Mouse (Mus musculus) effector memory CD4-positive, alpha-beta T cell, adult 5 months (primary cell): ENCODE measurements around the gene Surf2. TPM values are rescaled to one million over a fixed set of nuclear protein-coding genes. Genes with fewer than 3 reads are reported as not detected.

Experiments used
- polyA plus RNA-seq: library from polyadenylated mRNA; unstranded; fragments of 100-300 nt; shearing (Covaris generic); gene quantifications from one replicate; pipeline ENCODE4 v1.2.1, GENCODE M21; 2017

Surf2 gene
- polyA plus RNA-seq, result 65.3 TPM

DNA sequence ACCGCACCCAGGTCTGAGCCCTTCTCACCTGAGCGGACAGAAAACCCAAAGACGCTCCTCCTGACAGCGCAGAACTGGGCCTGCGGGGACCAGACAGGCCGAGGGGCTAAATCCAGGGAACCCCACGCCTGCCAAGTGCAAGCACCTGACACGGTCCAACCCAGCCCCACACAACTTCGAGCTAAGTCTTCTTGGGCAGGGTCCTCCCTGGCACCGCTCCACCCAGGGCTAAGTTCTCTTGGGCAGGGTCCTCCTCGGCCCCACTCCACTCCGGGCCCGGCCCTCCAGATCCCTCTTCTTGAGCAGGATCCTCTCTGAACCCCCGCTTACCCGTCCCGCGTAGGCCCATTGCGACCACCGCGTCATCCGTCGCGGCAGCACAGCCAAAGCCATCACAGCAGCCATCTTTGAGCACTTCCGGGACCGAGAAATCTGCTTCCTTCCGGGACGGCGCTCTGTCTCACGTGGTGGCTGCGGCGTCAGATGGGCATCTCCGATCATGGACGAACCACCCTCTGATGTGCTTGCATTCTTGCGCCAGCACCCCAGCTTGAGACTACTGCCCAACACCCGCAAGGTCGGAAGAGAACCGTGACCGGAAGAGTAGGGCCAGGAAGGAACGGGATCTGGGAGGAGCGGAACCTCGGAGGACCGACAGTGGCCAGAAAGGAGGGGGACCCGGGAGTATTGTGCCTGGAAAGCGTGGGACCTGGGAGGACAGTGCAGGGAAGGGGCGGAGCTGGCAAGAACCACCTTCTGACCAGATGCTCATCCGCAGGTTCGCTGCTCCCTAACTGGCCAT, at the start of gene Surf2, which contains the start of gene Surf1:
Gene Surf2, plus strand, starts transcription at position 441 of the 802 bp plus-strand sequence.
Gene Surf1, minus strand, starts transcription at position 604 of the 802 bp plus-strand sequence.

DNA sequence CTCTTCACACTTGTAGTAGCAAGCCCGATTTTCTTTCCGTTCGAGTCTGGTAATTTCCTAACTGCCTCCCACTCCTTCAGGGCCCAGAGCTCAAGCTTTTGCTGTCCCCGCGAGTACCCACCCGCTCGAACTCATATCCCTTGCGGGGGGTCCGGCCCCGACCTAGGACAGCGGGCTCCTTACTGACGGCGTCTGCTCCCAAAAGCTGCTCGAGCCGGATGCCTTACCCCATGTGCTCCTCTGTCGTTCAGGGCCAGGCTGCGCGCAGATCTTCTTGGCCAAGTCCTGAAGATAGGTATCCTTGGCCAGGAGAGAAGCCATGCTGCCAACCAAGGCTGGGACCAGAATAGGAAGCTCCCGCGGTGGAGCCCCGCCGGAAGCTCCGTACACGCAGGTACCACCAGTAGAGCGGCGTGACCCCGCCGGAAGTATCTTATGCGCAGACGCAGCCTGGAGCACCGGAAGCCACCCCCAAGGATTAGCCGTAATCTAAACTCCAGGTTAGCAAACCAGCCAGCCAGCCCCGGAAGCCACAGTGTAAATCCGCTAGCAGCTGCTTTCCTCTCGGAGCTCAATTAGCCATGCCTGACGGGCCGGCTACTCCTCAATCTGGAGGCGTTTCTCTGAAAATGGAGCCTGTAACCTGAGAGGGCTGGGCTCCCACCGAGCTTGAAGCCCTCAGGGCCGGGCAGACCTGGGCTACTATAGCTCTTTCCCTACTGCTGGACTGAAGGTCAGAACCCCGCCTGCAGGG, 13.5 kb upstream of the Surf2 start, which contains the start of gene Surf6:
Gene Surf6, minus strand, starts transcription at position 413 of the 754 bp plus-strand sequence.

DNA sequence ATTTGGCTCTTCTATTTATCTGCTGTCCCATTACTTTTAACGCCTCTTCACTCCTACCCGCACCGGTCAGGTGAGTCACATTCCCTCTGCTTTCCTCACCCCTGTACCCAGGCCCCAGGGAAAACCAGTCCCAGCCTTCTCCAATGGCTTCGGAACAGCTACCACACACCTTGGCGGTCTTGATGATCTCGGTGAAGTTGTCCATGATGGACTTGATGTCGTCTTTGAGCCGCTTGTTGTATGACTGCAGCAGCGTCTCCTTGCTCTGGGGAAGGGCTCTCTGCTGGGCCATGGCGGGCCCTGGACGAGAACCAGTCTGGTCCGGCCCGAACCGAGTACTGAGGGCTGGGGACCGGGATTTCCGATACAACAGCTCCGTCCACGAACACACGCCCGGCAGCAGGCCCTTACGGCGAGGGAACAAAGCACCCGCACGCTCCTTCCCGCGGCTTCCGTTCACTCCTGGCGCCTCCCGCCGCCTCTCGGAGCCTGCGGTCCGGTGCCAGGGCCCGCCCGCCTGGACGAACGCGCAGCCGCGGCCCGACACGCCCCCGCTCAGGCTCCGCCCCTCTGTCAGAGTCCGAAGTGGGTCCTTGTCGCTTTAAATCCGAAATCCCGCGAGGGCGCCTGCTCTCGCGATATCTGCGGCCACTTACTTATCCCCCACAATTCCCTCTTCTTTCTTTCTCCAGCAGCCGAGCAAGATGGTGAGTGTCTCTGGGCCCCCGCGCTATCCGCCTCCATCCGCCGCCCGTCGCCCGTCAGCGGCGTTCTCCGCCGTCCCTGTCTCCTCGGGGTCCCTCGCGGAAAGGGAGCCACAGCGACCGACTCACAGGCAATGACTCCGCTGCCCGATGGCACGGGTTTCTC, 5.8 kb upstream of the Surf2 start, which contains the start of the genes Med22 and Rpl7a:
Gene Med22, minus strand, starts transcription at position 554 of the 870 bp plus-strand sequence.
Gene Rpl7a, plus strand, starts transcription at position 641 of the 870 bp plus-strand sequence.

DNA sequence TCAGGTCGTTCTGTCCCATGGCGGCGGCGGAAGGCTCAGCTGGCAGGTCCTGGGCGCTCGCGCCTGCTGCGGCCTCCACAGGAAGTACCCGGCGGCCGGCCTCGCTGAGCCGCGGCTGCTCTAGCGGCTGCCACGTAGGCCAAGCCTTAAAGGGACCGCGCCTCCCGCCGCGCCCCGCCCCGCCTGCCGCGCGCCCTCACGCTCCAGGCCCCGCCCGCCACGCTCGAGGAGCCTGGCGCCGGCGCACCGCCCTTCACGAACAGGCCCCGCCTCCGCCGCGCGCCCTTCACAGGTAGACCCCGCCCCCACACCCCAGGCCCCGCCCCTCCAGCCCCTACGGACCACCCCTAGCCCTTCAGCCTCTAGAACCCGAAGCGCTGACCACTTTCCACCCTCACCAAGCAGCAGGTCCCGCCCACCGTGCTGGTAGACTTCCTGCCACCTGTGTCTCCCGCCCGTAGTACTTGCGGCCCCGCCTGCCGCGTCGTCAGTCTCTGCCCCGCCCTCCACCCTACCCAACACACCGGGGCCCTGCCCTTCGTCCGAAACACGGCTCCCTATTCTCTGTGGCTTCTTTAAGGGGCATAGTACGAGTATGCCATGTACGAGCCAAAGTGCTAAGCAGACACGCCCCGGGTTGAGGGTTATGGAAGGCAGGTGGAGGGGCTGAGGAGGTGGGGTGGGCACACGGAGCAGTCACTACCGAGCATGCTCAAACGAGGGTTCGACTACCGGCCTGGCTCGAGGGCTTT, 17.3 kb downstream of the Surf2 start, which contains the start of the genes Surf4 and Stkld1:
Gene Surf4, minus strand, starts transcription at position 625 of the 752 bp plus-strand sequence.
Gene Stkld1, plus strand, starts transcription at position 744 of the 752 bp plus-strand sequence.

DNA sequence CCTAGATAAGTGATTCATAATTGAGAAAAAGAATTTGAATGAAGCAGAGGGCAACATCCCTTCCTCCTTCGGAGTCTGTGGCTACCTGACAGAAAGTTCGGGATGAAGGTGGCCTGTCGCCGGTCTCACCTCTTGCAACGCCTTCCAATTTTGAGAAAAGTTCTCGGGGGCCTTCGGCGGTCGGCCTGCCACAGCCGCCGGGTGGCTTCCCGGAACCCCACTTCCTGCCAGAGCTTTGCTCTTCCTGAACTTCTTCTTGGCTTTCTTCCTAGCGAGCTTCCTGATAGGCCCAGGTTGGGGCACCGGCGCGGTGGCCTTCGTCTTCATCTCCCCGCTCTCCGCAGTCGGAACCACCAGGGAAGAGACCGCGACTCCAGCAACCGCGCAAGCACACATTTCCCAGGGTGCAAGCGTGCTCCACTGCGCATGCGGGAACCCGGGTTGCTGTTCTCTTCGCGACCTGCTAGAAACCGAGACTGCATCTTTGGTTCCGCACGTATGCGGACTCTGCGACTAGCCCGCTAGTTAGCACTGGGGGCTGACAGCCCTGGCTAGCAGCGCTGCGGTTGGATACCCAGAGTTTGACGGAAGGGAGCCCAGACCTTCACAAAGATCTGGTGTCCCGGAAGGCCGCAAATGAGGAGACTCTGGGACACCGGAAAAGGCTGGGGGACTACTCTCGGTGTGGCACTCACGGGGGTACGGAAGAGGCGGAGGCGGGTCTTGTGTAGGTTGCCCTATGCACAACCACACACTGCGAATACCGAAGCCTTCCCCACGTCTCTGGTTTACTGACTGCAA, 48.0 kb downstream of the Surf2 start, which contains the start of gene Rexo4:
Gene Rexo4, minus strand, starts transcription at position 464 of the 801 bp plus-strand sequence.

Other genes with a start within 250 kb of the Surf2 start
- 8.8 TPM for gene Lcn4, start 245.1 kb upstream of the Surf2 start, polyA plus RNA-seq
- gene Abo, start 51.4 kb upstream of the Surf2 start, polyA plus RNA-seq, result not detected
- 27.7 TPM for gene Surf6, start 13.5 kb upstream of the Surf2 start, polyA plus RNA-seq
- 18.0 TPM for gene Med22, start 5.7 kb upstream of the Surf2 start, polyA plus RNA-seq
- gene Rpl7a, start 5.6 kb upstream of the Surf2 start, polyA plus RNA-seq, result 306 TPM
- 73.2 TPM for gene Surf1, start 163 bp downstream of the Surf2 start, polyA plus RNA-seq
- gene Surf4, start 17.6 kb downstream of the Surf2 start, polyA plus RNA-seq, result 135 TPM
- gene Stkld1, start 17.7 kb downstream of the Surf2 start, polyA plus RNA-seq, result 0.32 TPM
- gene Rexo4, start 48.0 kb downstream of the Surf2 start, polyA plus RNA-seq, result 35.2 TPM
- gene Adamts13, start 57.0 kb downstream of the Surf2 start, polyA plus RNA-seq, result not detected
- gene Cacfd1, start 93.6 kb downstream of the Surf2 start, polyA plus RNA-seq, result 20.1 TPM
- gene Slc2a6, start 111.6 kb downstream of the Surf2 start, polyA plus RNA-seq, result 3.0 TPM
- gene Mymk, start 155.8 kb downstream of the Surf2 start, polyA plus RNA-seq, result not detected
- gene Adamtsl2, start 163.0 kb downstream of the Surf2 start, polyA plus RNA-seq, result 0.44 TPM
- gene Fam163b, start 226.1 kb downstream of the Surf2 start, polyA plus RNA-seq, result not detected
- not detected for gene Dbh, start 248.9 kb downstream of the Surf2 start, polyA plus RNA-seq